Mouse (Mus musculus) myocyte (in vitro differentiated cells): Measurements from ENCODE around the gene Llgl1. TPM values are rescaled to one million over a fixed set of nuclear protein-coding genes. Genes with fewer than 3 reads are reported as not detected.

Experiments
- H3K27me3 ChIP-seq: one replicate; pipeline ENCODE4 v1.6.1; 2011; ENCODE audit not compliant: control insufficient read depth, insufficient read depth, insufficient read length
- H3K36me3 ChIP-seq: one replicate; pipeline ENCODE4 v1.6.1; 2011; ENCODE audit not compliant: control insufficient read depth, insufficient read depth
- H3K4me2 ChIP-seq: one replicate; pipeline ENCODE4 v1.6.1; 2011; ENCODE audit warnings: low read depth, control low read depth
- H3K4me3 ChIP-seq: one replicate; pipeline ENCODE4 v1.5.1; 2011; ENCODE audit warnings: mild to moderate bottlenecking, control low read depth, moderate library complexity
- H3K79me2 ChIP-seq: one replicate; pipeline ENCODE4 v1.6.1; 2011; ENCODE audit not compliant: control insufficient read depth, insufficient read depth
- H3ac ChIP-seq: one replicate; pipeline ENCODE4 v1.6.1; 2011; ENCODE audit not compliant: control insufficient read depth, insufficient read length
- CEBPB ChIP-seq: IDR thresholded peaks from 2 replicates; pipeline ENCODE4 v1.6.1; 2011; ENCODE audit warnings: mild to moderate bottlenecking, moderate library complexity; ENCODE audit not compliant: poor library complexity, insufficient read depth, severe bottlenecking
- E2F4 ChIP-seq: IDR thresholded peaks from one replicate; pipeline ENCODE4 v1.6.1; 2011; ENCODE audit warnings: mild to moderate bottlenecking, control low read depth, moderate library complexity; ENCODE audit not compliant: insufficient read depth
- MAX ChIP-seq: IDR thresholded peaks from one replicate; pipeline ENCODE4 v1.6.1; 2011; ENCODE audit warnings: low read depth, mild to moderate bottlenecking, control low read depth
- MYOD1 ChIP-seq, 3 experiments: IDR thresholded peaks; one replicate each; pipeline ENCODE4 v1.6.1; 2011; ENCODE audit warnings: control low read depth in 2 of 3, low read depth in 2 of 3, mild to moderate bottlenecking in 2 of 3, moderate library complexity in 1 of 3; ENCODE audit not compliant: insufficient read length in 2 of 3, control insufficient read depth in 1 of 3
- MYOG ChIP-seq, 3 experiments: IDR thresholded peaks; one replicate each; pipeline ENCODE4 v1.6.1; 2011; ENCODE audit warnings: control low read depth in 2 of 3, low read depth in 2 of 3, mild to moderate bottlenecking in 2 of 3; ENCODE audit not compliant: insufficient read length in 2 of 3, control insufficient read depth in 1 of 3, insufficient read depth in 1 of 3
- POLR2A ChIP-seq: IDR thresholded peaks from one replicate; pipeline ENCODE4 v1.6.1; 2011; ENCODE audit warnings: low read depth, mild to moderate bottlenecking, control low read depth, moderate library complexity; ENCODE audit not compliant: insufficient read length
- POLR2AphosphoS2 ChIP-seq: IDR thresholded peaks from one replicate; pipeline ENCODE4 v1.6.1; 2011; ENCODE audit warnings: low read depth, control low read depth; ENCODE audit not compliant: insufficient read length
- REST ChIP-seq: IDR thresholded peaks from one replicate; pipeline ENCODE4 v1.6.1; 2011; ENCODE audit warnings: mild to moderate bottlenecking, control low read depth, moderate library complexity; ENCODE audit not compliant: insufficient read depth, insufficient read length
- SRF ChIP-seq: IDR thresholded peaks from one replicate; pipeline ENCODE4 v1.6.1; 2011; ENCODE audit warnings: low read depth; ENCODE audit not compliant: control insufficient read depth, insufficient read length
- TCF12 ChIP-seq: IDR thresholded peaks from one replicate; pipeline ENCODE4 v1.6.1; 2011; ENCODE audit warnings: mild to moderate bottlenecking, control low read depth; ENCODE audit not compliant: poor library complexity, insufficient read depth, severe bottlenecking
- TCF3 ChIP-seq: IDR thresholded peaks from one replicate; pipeline ENCODE4 v1.6.1; 2011; ENCODE audit warnings: low read depth, control low read depth; ENCODE audit not compliant: insufficient read length
- USF1 ChIP-seq: IDR thresholded peaks from one replicate; pipeline ENCODE4 v1.6.1; 2011; ENCODE audit warnings: low read depth, mild to moderate bottlenecking, control low read depth, moderate library complexity
- polyA plus RNA-seq: library from polyadenylated mRNA; unstranded; fragments of >200 nt; fragmentation: generic; extraction: Trizol; gene quantifications from one replicate; pipeline ENCODE4 v1.2.1, GENCODE M21; 2012; ENCODE audit warnings: missing spikeins

Gene Llgl1
- polyA plus RNA-seq, 1 experiment: 33.4 TPM

DNA sequence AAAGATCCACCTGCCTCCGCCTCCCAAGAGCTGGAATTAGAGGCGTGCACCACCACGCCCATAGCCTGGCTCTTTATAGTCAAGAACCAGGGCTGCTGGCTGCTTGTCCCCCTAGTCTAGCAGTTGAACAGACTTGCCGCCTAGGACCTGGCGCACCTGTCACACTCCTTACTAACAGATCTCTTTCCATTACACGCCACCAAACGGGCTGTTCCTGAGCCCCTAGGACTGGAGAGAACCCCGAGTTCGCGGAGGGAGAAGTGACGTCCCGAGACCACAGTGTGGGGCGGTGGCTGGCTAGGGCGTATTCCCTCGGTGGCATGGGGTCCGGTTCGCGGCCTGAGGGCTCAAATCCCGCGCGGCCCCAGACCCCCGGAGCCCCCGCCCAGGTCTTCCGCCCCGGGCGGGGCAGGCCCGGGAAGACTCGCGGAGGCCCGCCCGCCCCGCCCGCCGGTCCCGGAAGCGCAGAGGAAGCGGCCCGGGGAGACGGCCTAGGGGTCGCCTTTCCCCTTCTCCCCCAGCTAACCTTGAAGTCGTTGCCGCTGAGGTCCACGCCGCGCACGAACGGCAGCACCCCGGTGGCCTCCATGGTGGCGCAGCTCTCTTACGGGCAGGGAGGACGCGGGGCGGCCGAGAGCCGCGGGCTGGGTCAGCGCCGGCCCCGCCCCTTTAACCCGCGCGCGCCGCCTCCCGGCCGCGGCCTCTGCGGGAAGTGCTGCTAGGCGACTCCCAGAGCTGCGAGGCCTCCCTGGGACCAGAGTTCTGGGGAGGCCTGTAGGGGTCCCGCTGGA is 27.3 kb downstream of the Llgl1 start, which contains the start of gene Flii:
Gene Flii, minus strand, starts transcription at position 663 of the 791 bp plus-strand sequence.
- peak within 1 kb of the TSS; percentile 61 for H3ac ChIP-seq
- H3K36me3 ChIP-seq: peaks cover 10% of the 10 kb centered on the region

DNA sequence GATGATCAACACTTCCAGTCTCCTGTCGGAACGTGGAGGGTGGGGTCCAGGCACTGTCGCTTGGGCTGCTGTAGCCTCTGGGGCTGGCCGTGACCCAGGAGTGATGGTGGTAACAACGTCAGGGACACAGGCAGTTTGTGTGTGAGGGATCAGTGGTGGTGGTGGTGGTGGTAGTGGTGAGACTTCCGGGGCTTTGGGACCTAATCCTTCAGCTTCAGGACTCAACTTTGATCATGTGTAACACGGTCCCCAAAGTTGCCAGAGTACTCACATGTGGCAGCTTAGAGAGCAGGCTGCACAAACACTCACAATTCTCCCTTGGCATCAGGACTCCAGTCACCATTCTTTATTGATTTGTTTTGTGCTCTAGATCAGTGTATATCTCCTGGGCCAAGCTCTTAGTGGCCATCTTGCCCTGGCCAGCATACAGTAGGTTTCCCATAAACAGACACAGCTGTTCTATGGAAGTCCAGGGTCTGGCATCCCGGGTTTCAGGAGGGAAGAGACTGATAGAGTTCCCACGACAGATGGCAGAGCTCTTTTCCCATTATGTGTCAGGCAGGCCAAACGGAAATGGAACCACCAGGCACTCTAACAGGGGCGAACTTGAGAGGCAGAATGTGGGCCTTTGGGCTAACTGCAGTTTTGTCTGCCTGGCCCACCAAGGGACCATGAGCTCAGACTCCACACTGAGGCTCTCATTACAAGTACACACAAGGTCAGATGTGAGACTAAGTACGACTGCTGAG is 28.0 kb downstream of the Llgl1 start:
- no peaks in the 10 kb centered on the region for H3K27me3 ChIP-seq
- peak overlapping the region; percentile 74 for H3K4me3 ChIP-seq
- peaks cover 7% of the 10 kb centered on the region for H3K36me3 ChIP-seq
- H3K79me2 ChIP-seq: peaks cover 8% of the 10 kb centered on the region
- peak overlapping the region; percentile 100 for H3K4me2 ChIP-seq
- peak overlapping the region; percentile 61 for H3ac ChIP-seq
- TF ChIP-seq POLR2A: no peak
- no peak for TF ChIP-seq TCF12
- no peak for TF ChIP-seq MAX
- no peak for TF ChIP-seq CEBPB
- TF ChIP-seq TCF3: no peak
- TF ChIP-seq REST: no peak

More for the DNA sequence above, 27.3 kb downstream of the Llgl1 start, which contains the start of gene Flii:
- Histone ChIP-seq H3K27me3 (no peaks in the 10 kb centered on the region), H3K4me2 (peak within 1 kb of the TSS; percentile 100), H3K4me3 (peak within 1 kb of the TSS; percentile 74), H3K79me2 (peaks cover 8% of the 10 kb centered on the region)
- TF ChIP-seq USF1: no peak
- TF ChIP-seq POLR2A: peak; percentile 89
- TF ChIP-seq REST: no peak
- TF ChIP-seq TCF12: no peak
- TF ChIP-seq MYOG (IDR thresholded peaks at IDR 0.05; ENCODE audit: control insufficient read depth in 1 of 3, insufficient read depth in 1 of 3, insufficient read length in 2 of 3, low read depth in 2 of 3): peak in 1 of 3 experiments; percentile 23
- TF ChIP-seq TCF3: no peak
- peak in 1 of 3 experiments; percentile 47 for TF ChIP-seq MYOD1 (IDR thresholded peaks at IDR 0.05; ENCODE audit: control insufficient read depth in 1 of 3, insufficient read length in 2 of 3, low read depth in 2 of 3)
- TF ChIP-seq E2F4: no peak
- TF ChIP-seq CEBPB: no peak
- peak; percentile 89 for TF ChIP-seq POLR2AphosphoS2
- no peak for TF ChIP-seq SRF
- TF ChIP-seq MAX: no peak

DNA sequence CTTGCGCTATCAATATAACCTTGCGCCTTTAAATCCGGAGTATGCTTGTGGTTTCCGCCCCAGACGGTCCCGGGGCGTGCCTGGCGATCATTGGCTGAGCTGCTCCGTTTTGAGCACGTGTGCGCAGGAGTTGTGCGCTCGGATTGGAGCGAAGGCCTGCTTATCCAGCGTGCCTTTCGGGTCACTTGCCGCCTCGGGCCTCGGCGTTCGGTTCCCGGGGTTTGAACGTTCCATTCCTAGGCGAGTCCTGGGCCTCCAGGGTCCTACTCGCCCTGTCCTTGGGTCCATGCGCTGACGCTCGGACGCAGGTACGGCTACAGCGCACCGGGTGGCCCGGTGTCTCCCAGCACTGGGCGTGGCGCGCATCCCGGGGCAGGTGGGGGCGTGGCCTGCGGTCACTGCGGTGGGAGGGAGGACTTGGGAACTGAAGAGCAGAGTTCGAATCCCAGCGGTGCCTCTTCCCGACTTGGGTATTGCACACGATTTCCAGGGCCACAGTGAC is 28.8 kb downstream of the Llgl1 start, which contains the start of gene Mief2:
Gene Mief2, plus strand, starts transcription at position 139 of the 502 bp plus-strand sequence.
- Histone ChIP-seq H3K27me3 (no peaks in the 10 kb centered on the region), H3ac (peak within 1 kb of the TSS; percentile 61), H3K36me3 (peaks cover 7% of the 10 kb centered on the region), H3K4me3 (peak within 1 kb of the TSS; percentile 74), H3K79me2 (peaks cover 8% of the 10 kb centered on the region), H3K4me2 (peak within 1 kb of the TSS; percentile 100)
- no peak for TF ChIP-seq MYOD1 (IDR thresholded peaks at IDR 0.05; ENCODE audit: control insufficient read depth in 1 of 3, insufficient read length in 2 of 3, low read depth in 2 of 3)
- peak; percentile 73 for TF ChIP-seq POLR2AphosphoS2
- TF ChIP-seq POLR2A: peak; percentile 87
- TF ChIP-seq CEBPB: no peak
- TF ChIP-seq MYOG (IDR thresholded peaks at IDR 0.05; ENCODE audit: control insufficient read depth in 1 of 3, insufficient read depth in 1 of 3, insufficient read length in 2 of 3, low read depth in 2 of 3): peak in 2 of 3 experiments; percentile 45 to 47
- TF ChIP-seq TCF3: no peak
- no peak for TF ChIP-seq MAX
- peak; percentile 98 for TF ChIP-seq USF1
- peak; percentile 56 for TF ChIP-seq SRF
- TF ChIP-seq E2F4: peak; percentile 45
- TF ChIP-seq TCF12: no peak
- TF ChIP-seq REST: no peak

DNA sequence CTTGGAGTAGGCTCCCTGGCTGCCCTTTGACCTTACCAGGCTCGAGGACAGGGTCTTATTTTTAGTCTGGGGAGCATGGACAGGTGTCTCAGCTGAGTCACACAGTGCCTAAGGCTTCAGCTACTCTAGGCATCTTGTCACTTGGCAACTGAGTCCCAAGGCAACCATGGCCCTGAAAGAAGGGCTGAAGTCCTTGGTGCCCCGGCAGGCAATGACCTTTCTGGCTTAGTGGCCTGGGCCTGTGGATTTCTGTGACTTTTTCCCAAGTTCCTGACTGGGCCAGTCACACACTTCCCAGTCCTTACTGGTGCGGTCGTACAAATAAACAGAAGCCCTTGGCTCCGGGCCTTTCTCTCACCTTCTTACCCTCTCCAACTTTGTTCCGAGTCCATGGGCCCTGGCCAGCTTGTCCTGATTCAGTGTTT is 29.7 kb downstream of the Llgl1 start:
- Histone ChIP-seq H3K4me2 (peak overlapping the region; percentile 100), H3K27me3 (no peaks in the 10 kb centered on the region), H3K79me2 (peaks cover 8% of the 10 kb centered on the region), H3K36me3 (peaks cover 5% of the 10 kb centered on the region), H3ac (no peak overlapping the region), H3K4me3 (peak overlapping the region; percentile 74)
- peak in 2 of 3 experiments; percentile 58 to 89 for TF ChIP-seq MYOD1 (IDR thresholded peaks at IDR 0.05; ENCODE audit: control insufficient read depth in 1 of 3, insufficient read length in 2 of 3, low read depth in 2 of 3)
- TF ChIP-seq USF1: no peak
- peak in 2 of 3 experiments; percentile 74 to 82 for TF ChIP-seq MYOG (IDR thresholded peaks at IDR 0.05; ENCODE audit: control insufficient read depth in 1 of 3, insufficient read depth in 1 of 3, insufficient read length in 2 of 3, low read depth in 2 of 3)
- TF ChIP-seq POLR2AphosphoS2: no peak
